Mouse (Mus musculus): ENCODE measurements around the gene Plekha7. TPM values are rescaled to one million over a fixed set of nuclear protein-coding genes. Genes with fewer than 3 reads are reported as not detected.

The Plekha7 gene
- 20.0 TPM for polyA plus RNA-seq (2014; fragmentation: Illumina TruSeq; extraction: RNeasy Lipid Tissue Mini Kit (QIAGEN cat#74804); ENCODE audit: low read depth, low replicate concordance)

GRCm38 (mm10) chr7:116307871-116308631, at the start of gene Plekha7:
Gene Plekha7, minus strand, starts transcription at chr7:116308376.

GRCm38 (mm10) chr7:116333713-116334668, 25.8 kb upstream of the Plekha7 start, which contains the start of gene Rps13:
Gene Rps13, minus strand, starts transcription at chr7:116334195.

GRCm38 (mm10) chr7:116084366-116084765, 223.8 kb downstream of the Plekha7 start, which contains the start of gene Gm4353:
Gene Gm4353, minus strand, starts transcription at chr7:116084635.

Other genes starting within 250 kb of the Plekha7 start
- gene Gm4353, start 223.7 kb downstream of the Plekha7 start, polyA plus RNA-seq (2014; fragmentation: Illumina TruSeq; extraction: RNeasy Lipid Tissue Mini Kit (QIAGEN cat#74804); ENCODE audit: low read depth, low replicate concordance) = not detected
- gene Rps13, start 25.8 kb upstream of the Plekha7 start, polyA plus RNA-seq (2014; fragmentation: Illumina TruSeq; extraction: RNeasy Lipid Tissue Mini Kit (QIAGEN cat#74804); ENCODE audit: low read depth, low replicate concordance) = 563 TPM
- gene Pik3c2a, start 135.1 kb upstream of the Plekha7 start, polyA plus RNA-seq (2014; fragmentation: Illumina TruSeq; extraction: RNeasy Lipid Tissue Mini Kit (QIAGEN cat#74804); ENCODE audit: low read depth, low replicate concordance) = 143 TPM
- 59.3 TPM for gene Nucb2, start 196.0 kb upstream of the Plekha7 start, polyA plus RNA-seq (2014; fragmentation: Illumina TruSeq; extraction: RNeasy Lipid Tissue Mini Kit (QIAGEN cat#74804); ENCODE audit: low read depth, low replicate concordance)

Measured in kidney, adult 10 weeks (tissue).